Mouse (Mus musculus) heart, embryonic 15.5 days (tissue): ENCODE data around the gene Fcrl6. TPM values are rescaled to one million over a fixed set of nuclear protein-coding genes. Genes with fewer than 3 reads are reported as not detected.

Source experiments
- polyA plus RNA-seq: library from polyadenylated mRNA; unstranded; fragments of >200 nt; fragmentation: Nextera tagmentation; extraction: Ambion mirVana; gene quantifications from 2 replicates; pipeline ENCODE4 v1.2.1, GENCODE M21; 2015

Gene Fcrl6
- polyA plus RNA-seq, 1 experiment from 2014 or later: not detected

Other genes with a start within 250 kb of the Fcrl6 start
- 3.2 and 3.6 TPM in 2 replicates for gene Pigm, start 226.0 kb downstream of the Fcrl6 start, polyA plus RNA-seq
- 0.83 and 1.1 TPM in 2 replicates for gene Slamf9, start 127.2 kb downstream of the Fcrl6 start, polyA plus RNA-seq
- 2.9 and 7.7 TPM in 2 replicates for gene Igsf9, start 120.8 kb downstream of the Fcrl6 start, polyA plus RNA-seq
- gene Tagln2, start 102.5 kb downstream of the Fcrl6 start, polyA plus RNA-seq: 276 and 327 TPM in 2 replicates
- gene Cfap45, start 81.8 kb downstream of the Fcrl6 start, polyA plus RNA-seq: 2.3 and 3.3 TPM in 2 replicates
- 0.34 and 0.55 TPM in 2 replicates for gene Vsig8, start 46.6 kb downstream of the Fcrl6 start, polyA plus RNA-seq
- gene Slamf8, start 12.0 kb downstream of the Fcrl6 start, polyA plus RNA-seq: 0.23 TPM in 1 of 2 replicates, not detected in the other
- gene Dusp23, start 30.4 kb upstream of the Fcrl6 start, polyA plus RNA-seq: 11.3 and 11.9 TPM in 2 replicates
- 0.52 TPM in 1 of 2 replicates, not detected in the other for gene Crp, start 95.5 kb upstream of the Fcrl6 start, polyA plus RNA-seq